Mouse (Mus musculus) kidney, embryonic 14.5 days (tissue): Measurements from ENCODE around the gene Tbxa2r. TPM values are rescaled to one million over a fixed set of nuclear protein-coding genes. Genes with fewer than 3 reads are reported as not detected.

Source experiments
- ATAC-seq: fragments of 200-750 bp; cut with Nextera tagmentation; 2 replicates; pipeline ENCODE4 v1.8.0; 2017; ENCODE audit warnings: moderate number of reproducible peaks, mild to moderate bottlenecking, moderate TSS enrichment, moderate library complexity; ENCODE audit not compliant: low FRiP score, low TSS enrichment
- H3K27ac ChIP-seq: fragments of 300-500 bp; sonication (generic); 2 replicates; pipeline ENCODE4 v1.5.1; 2014; ENCODE audit warnings: low read depth, mild to moderate bottlenecking, low read length, moderate library complexity, mixed read lengths
- H3K27me3 ChIP-seq: fragments of 300-500 bp; sonication (generic); 2 replicates; pipeline ENCODE4 v1.6.1; 2014; ENCODE audit warnings: mild to moderate bottlenecking, low read length; ENCODE audit not compliant: control insufficient read depth, insufficient read depth
- H3K36me3 ChIP-seq: fragments of 300-500 bp; sonication (generic); 2 replicates; pipeline ENCODE4 v1.6.1; 2014; ENCODE audit warnings: low read length, mixed read lengths; ENCODE audit not compliant: control insufficient read depth, insufficient read depth
- H3K4me1 ChIP-seq: fragments of 300-500 bp; sonication (generic); 2 replicates; pipeline ENCODE4 v1.6.1; 2014; ENCODE audit warnings: low read length, mixed read lengths; ENCODE audit not compliant: control insufficient read depth, insufficient read depth
- H3K4me2 ChIP-seq: fragments of 300-500 bp; sonication (generic); replicated peaks from 2 replicates; pipeline ENCODE4 v1.6.1; 2014; ENCODE audit warnings: low read depth, mild to moderate bottlenecking, low read length
- H3K4me3 ChIP-seq: fragments of 300-500 bp; sonication (generic); 2 replicates; pipeline ENCODE4 v1.5.1; 2014; ENCODE audit warnings: mild to moderate bottlenecking, low read length
- H3K9ac ChIP-seq: fragments of 300-500 bp; sonication (generic); 2 replicates; pipeline ENCODE4 v1.6.1; 2014; ENCODE audit warnings: low read depth, mild to moderate bottlenecking, low read length, moderate library complexity
- H3K9me3 ChIP-seq: fragments of 300-500 bp; sonication (generic); 2 replicates; pipeline ENCODE4 v1.6.1; 2016; ENCODE audit warnings: low read length; ENCODE audit not compliant: control insufficient read depth
- WGBS: fragments of 180-500 bp; shearing (Covaris S2); extraction: QIAGEN DNeasy Blood & Tissue Kit; methylation state at CpG from one replicate; pipeline ENCODE4 v1.1.7; 2014; 5-methylcytosine and 5-hydroxymethylcytosine counted together
- polyA plus RNA-seq: library from polyadenylated mRNA; unstranded; fragments of >200 nt; fragmentation: Nextera tagmentation; extraction: Ambion mirVana; gene quantifications from 2 replicates; pipeline ENCODE4 v1.2.1, GENCODE M21; 2014

Gene Tbxa2r
- polyA plus RNA-seq, 1 experiment from 2014 or later = 10.1 TPM

GRCm38 (mm10) chr10:81332277-81332676, 3.7 kb downstream of the Tbxa2r start:
- Histone ChIP-seq H3K4me3 (peak overlapping the region; percentile 17), H3K36me3 (no peaks in the 10 kb centered on the region; the same call in 1 of the 2 replicates), H3K27ac (no peak overlapping the region), H3K4me2 (peak overlapping the region; percentile 29), H3K27me3 (peaks cover 9% of the 10 kb centered on the region), H3K4me1 (peaks cover 42% of the 10 kb centered on the region), H3K9me3 (no peaks in the 10 kb centered on the region), H3K9ac (peak overlapping the region; percentile 42; the same call in 1 of the 2 replicates)
- ATAC-seq = no peak
- WGBS = 25% methylated on average over 29 of the region's 29 CpGs

GRCm38 (mm10) chr10:81334324-81334723, 5.8 kb downstream of the Tbxa2r start:
- H3K4me1 ChIP-seq = peaks cover 32% of the 10 kb centered on the region
- H3K9me3 ChIP-seq = no peaks in the 10 kb centered on the region
- H3K4me2 ChIP-seq = no peak overlapping the region
- H3K27me3 ChIP-seq = peaks cover 9% of the 10 kb centered on the region
- 0 out of 2 replicates have a peak, but pooled peaks have one; percentile 1 for ATAC-seq
- no peak overlapping the region for H3K4me3 ChIP-seq
- no peak overlapping the region for H3K9ac ChIP-seq
- no peak overlapping the region for H3K27ac ChIP-seq
- WGBS = 50% methylated on average over 11 of the region's 11 CpGs
- H3K36me3 ChIP-seq = no peaks in the 10 kb centered on the region

DNA sequence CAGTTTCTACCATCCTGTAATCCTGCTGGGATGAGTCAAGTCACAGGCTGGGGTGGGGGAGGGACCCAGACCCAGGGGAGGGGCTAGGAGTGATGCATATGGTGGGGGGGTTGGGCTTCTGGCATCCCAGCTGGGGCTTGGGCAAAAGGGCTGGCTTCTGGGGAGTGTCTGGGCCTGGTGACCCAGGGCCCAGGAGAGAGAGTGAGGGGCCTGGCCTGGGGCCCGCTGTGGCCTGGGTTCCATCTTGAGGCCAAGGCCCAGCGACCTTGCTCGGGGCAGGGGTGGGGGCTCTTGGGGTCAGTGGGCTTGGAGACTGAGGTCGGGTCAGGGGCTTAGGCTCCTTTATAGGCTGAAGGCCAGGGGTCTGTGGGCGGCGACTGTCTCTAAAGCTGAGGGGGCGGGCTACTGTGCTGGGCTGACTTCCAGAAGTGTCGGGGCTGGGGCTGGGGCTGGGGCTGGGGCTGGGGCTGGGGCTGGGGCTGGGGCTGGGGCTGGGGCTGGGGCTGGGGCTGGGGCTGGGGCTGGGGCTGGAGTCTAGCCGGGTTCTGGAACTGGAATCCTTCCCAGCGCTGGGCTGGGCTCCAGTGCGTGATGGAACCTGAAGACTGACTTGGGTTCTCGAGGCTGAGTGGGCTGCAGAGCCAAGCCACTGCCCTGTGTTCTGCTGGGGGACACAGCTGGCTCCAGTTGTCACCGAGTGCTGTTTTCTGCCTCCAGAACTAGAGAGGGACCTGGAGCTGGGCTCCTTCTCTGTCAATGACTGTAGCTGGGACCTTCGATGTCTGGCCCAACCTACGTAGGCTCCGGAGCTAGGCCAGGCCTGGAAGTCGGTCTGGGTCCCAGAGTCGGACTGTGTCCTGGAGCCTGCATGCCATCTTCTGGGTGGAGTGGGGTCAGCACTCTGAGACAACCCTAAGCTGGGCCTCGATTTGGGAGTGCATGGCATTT, 7.1 kb downstream of the Tbxa2r start:
- Histone ChIP-seq H3K27ac (peak overlapping the region; percentile 52), H3K4me1 (peaks cover 26% of the 10 kb centered on the region), H3K9ac (no peak overlapping the region), H3K9me3 (no peaks in the 10 kb centered on the region), H3K27me3 (peaks cover 9% of the 10 kb centered on the region), H3K4me3 (no peak overlapping the region), H3K4me2 (no peak overlapping the region; the same call in 1 of the 2 replicates), H3K36me3 (no peaks in the 10 kb centered on the region)
- WGBS = 42% methylated on average over 12 of the region's 19 CpGs
- ATAC-seq = peak; percentile 41

DNA sequence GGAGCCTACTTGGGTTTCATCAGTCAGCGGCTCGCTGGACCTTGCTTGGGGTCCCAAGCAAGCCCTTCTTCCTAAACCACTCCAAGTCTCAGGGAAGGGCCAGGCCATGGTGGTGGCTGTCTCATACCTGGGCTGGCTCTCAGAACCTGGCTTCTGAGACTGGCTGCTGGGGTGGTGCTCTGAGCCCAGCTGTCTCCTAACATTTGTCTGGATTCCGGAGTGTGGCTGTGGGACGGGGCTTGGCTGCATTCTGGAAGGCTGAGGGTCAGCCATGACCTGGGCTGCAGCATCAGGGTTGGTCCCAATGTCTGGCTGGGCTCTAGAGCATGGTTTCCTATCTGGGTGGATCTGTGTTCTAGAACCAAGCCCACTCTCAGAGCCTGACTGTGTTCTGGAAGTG, 8.0 kb downstream of the Tbxa2r start:
- ATAC-seq = no peak
- Histone ChIP-seq H3K4me1 (peaks cover 26% of the 10 kb centered on the region), H3K4me2 (no peak overlapping the region), H3K36me3 (no peaks in the 10 kb centered on the region), H3K4me3 (no peak overlapping the region), H3K9ac (no peak overlapping the region), H3K27ac (peak overlapping the region; percentile 52; the same call in 1 of the 2 replicates), H3K9me3 (no peaks in the 10 kb centered on the region), H3K27me3 (peaks cover 9% of the 10 kb centered on the region)
- 70% methylated on average over 4 of the region's 4 CpGs for WGBS

DNA sequence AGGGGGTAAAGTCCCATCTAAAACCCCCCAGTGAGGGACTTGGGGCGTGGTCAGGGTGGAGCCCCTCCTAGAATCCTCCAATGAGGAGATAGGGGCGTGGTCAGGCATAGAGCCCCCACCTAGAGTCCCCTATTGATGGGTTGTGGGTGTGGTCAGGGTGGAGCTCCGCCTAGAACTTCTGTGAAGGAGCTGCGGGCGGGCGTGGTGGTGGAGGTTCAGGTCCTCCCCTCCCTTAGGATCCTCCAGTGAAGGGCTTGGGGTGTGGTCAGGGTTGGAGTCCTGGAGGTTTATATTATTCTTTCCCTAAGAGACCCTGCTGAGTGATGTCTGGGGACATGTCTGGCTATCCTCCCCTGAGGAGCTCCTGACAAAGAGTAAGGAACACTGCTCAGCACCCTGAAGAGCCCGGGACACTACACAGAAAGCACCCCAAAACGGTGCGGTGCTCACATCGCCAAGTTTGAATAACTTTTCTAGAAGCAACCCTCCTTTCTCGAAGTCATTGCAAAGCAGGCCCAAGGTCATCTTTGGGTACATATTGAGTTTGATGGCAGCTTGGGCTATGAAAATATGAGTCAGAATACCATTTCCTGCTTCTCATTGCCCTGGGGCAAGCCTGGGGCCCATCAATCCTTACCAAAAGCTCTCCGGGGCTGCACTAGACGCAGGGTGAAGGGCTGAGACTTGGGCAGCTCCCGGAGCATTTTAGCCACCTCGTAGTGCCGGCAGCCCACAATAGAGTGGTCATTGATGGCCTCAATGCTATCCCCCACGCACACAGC, 12.2 kb downstream of the Tbxa2r start:
- Histone ChIP-seq H3K4me2 (no peak overlapping the region), H3K36me3 (no peaks in the 10 kb centered on the region), H3K27me3 (peaks cover 22% of the 10 kb centered on the region), H3K9me3 (no peaks in the 10 kb centered on the region), H3K9ac (no peak overlapping the region), H3K4me3 (no peak overlapping the region), H3K27ac (no peak overlapping the region), H3K4me1 (peaks cover 12% of the 10 kb centered on the region; the same call in 1 of the 2 replicates)
- WGBS = 41% methylated on average over 17 of the region's 17 CpGs
- no peak for ATAC-seq

DNA sequence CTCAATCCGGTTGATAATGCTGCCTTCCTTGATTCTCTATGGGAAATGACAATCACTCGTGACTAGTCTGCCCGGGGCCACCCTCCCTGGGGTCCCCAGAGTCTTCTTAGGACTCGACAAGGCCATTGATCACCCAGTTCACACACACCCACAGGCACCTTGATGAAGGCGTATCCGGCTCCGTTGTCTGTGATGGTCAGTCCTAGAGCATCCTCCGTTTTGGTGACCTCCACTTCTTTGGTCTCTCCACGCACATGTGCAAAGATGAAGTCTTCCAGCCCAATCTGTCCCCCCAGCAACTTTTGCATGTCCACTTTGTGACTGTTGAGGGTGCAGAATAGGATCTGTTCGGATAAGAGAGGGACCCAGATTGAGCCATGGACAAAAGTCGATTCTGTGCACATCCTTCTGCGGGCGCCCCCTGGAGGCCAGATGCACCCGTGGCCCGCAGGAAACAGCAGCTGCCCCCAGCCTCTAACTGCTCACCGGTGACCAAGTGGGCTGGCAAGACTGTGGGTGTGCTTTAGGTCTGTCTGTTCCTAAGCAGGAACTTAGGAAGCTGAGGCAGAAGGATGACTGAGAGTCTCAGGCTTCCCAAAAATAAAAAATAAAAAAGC, 12.9 kb downstream of the Tbxa2r start:
- Histone ChIP-seq H3K27me3 (peaks cover 22% of the 10 kb centered on the region), H3K4me2 (no peak overlapping the region)
- ATAC-seq = no peak

GRCm38 (mm10) chr10:81342686-81343505, 14.4 kb downstream of the Tbxa2r start, which contains the start of gene Gipc3:
Gipc3 (minus strand) TSS chr10:81343266.
- H3K9ac ChIP-seq = peak within 1 kb of the TSS; percentile 60; the same call in 1 of the 2 replicates
- no peak for ATAC-seq
- peaks cover 7% of the 10 kb centered on the region; the same call in 1 of the 2 replicates for H3K36me3 ChIP-seq
- H3K4me2 ChIP-seq = peak within 1 kb of the TSS; percentile 85
- peak within 1 kb of the TSS; percentile 45 for H3K4me3 ChIP-seq
- H3K4me1 ChIP-seq = peaks cover 17% of the 10 kb centered on the region
- no peaks in the 10 kb centered on the region for H3K9me3 ChIP-seq
- WGBS = 4% methylated on average over 65 of the region's 67 CpGs
- no peak within 1 kb of the TSS for H3K27ac ChIP-seq
- peaks cover 22% of the 10 kb centered on the region for H3K27me3 ChIP-seq

More for the DNA sequence above, 12.9 kb downstream of the Tbxa2r start:
- WGBS = 35% methylated on average over 16 of the region's 16 CpGs
- H3K27ac ChIP-seq = no peak overlapping the region
- peaks cover 7% of the 10 kb centered on the region; the same call in 1 of the 2 replicates for H3K4me1 ChIP-seq
- no peak overlapping the region for H3K9ac ChIP-seq
- H3K4me3 ChIP-seq = no peak overlapping the region
- H3K9me3 ChIP-seq = no peaks in the 10 kb centered on the region
- H3K36me3 ChIP-seq = no peaks in the 10 kb centered on the region
